Mouse (Mus musculus) intestine, embryonic 14.5 days (tissue): Measurements from ENCODE around the gene Pithd1. TPM values are rescaled to one million over a fixed set of nuclear protein-coding genes. Genes with fewer than 3 reads are reported as not detected.

Experiments
- ATAC-seq: fragments of 200-750 bp; cut with Nextera tagmentation; replicated peaks from 2 replicates; pipeline ENCODE4 v1.8.0; 2017; ENCODE audit warnings: low read depth, moderate number of reproducible peaks, moderate TSS enrichment, moderate library complexity; ENCODE audit not compliant: low FRiP score, low TSS enrichment
- DNase-seq: peaks from one replicate; pipeline ENCODE4 v3.0.0-alpha.2; 2018; ENCODE audit warnings: low spot score
- H3K27ac ChIP-seq: fragments of 300-500 bp; sonication (generic); 2 replicates; pipeline ENCODE4 v1.5.1; 2014; ENCODE audit warnings: low read depth, mild to moderate bottlenecking, control low read depth
- H3K27me3 ChIP-seq: fragments of 300-500 bp; sonication (generic); replicated peaks from 2 replicates; pipeline ENCODE4 v1.6.1; 2014; ENCODE audit warnings: low read length, control low read depth; ENCODE audit not compliant: control insufficient read depth, insufficient read depth
- H3K36me3 ChIP-seq: fragments of 300-500 bp; sonication (generic); 2 replicates; pipeline ENCODE4 v1.6.1; 2014; ENCODE audit warnings: low read length, control low read depth; ENCODE audit not compliant: control insufficient read depth, insufficient read depth
- H3K4me1 ChIP-seq: fragments of 300-500 bp; sonication (generic); replicated peaks from 2 replicates; pipeline ENCODE4 v1.6.1; 2014; ENCODE audit warnings: low read length, control low read depth, mixed read lengths; ENCODE audit not compliant: control insufficient read depth, insufficient read depth
- H3K4me2 ChIP-seq: fragments of 300-500 bp; sonication (generic); 2 replicates; pipeline ENCODE4 v1.6.1; 2014; ENCODE audit warnings: low read length
- H3K4me3 ChIP-seq: fragments of 300-500 bp; sonication (generic); 2 replicates; pipeline ENCODE4 v1.5.1; 2014; ENCODE audit warnings: low read depth, low read length, control low read depth, mixed read lengths
- H3K9ac ChIP-seq: fragments of 300-500 bp; sonication (generic); 2 replicates; pipeline ENCODE4 v1.6.1; 2014; ENCODE audit warnings: mild to moderate bottlenecking, low read length
- H3K9me3 ChIP-seq: fragments of 300-500 bp; sonication (generic); 2 replicates; pipeline ENCODE4 v1.6.1; 2016; ENCODE audit warnings: low read length, control low read depth; ENCODE audit not compliant: control insufficient read depth
- WGBS: fragments of 180-500 bp; shearing (Covaris S2); extraction: QIAGEN DNeasy Blood & Tissue Kit; methylation state at CpG from one replicate; pipeline ENCODE4 v1.1.7; 2014; 5-methylcytosine and 5-hydroxymethylcytosine counted together
- polyA plus RNA-seq: library from polyadenylated mRNA; unstranded; fragments of >200 nt; fragmentation: Nextera tagmentation; extraction: Ambion mirVana; gene quantifications from 2 replicates; pipeline ENCODE4 v1.2.1, GENCODE M21; 2014

The Pithd1 gene
- polyA plus RNA-seq, 1 experiment from 2014 or later: 46.5 TPM

GRCm38 (mm10) chr4:136022924-136023323 is 35.9 kb upstream of the Pithd1 start:
- Histone ChIP-seq H3K4me1 (peaks cover 9% of the 10 kb centered on the region), H3K27ac (no peak overlapping the region), H3K36me3 (no peaks in the 10 kb centered on the region; the same call in 1 of the 2 replicates), H3K27me3 (no peaks in the 10 kb centered on the region), H3K4me2 (no peak overlapping the region), H3K4me3 (no peak overlapping the region), H3K9ac (no peak overlapping the region), H3K9me3 (no peaks in the 10 kb centered on the region)
- no peak for DNase-seq
- 89% methylated on average over 9 of the region's 9 CpGs for WGBS
- ATAC-seq: no peak

GRCm38 (mm10) chr4:136021549-136022047 is 34.5 kb upstream of the Pithd1 start, which contains the start of gene Eloa:
TSS of gene Eloa (minus strand) at chr4:136021763.
- WGBS: under 1% methylated on average over 48 of the region's 48 CpGs
- DNase-seq (peak; percentile 100), ATAC-seq (peak; percentile 99)
- H3K4me1 ChIP-seq: peaks cover 9% of the 10 kb centered on the region
- no peaks in the 10 kb centered on the region for H3K9me3 ChIP-seq
- H3K4me3 ChIP-seq: peak within 1 kb of the TSS; percentile 95
- peak within 1 kb of the TSS; percentile 73 for H3K4me2 ChIP-seq
- H3K9ac ChIP-seq: peak within 1 kb of the TSS; percentile 91
- peak within 1 kb of the TSS; percentile 79 for H3K27ac ChIP-seq
- H3K36me3 ChIP-seq: no peaks in the 10 kb centered on the region; the same call in 1 of the 2 replicates
- no peaks in the 10 kb centered on the region for H3K27me3 ChIP-seq

DNA sequence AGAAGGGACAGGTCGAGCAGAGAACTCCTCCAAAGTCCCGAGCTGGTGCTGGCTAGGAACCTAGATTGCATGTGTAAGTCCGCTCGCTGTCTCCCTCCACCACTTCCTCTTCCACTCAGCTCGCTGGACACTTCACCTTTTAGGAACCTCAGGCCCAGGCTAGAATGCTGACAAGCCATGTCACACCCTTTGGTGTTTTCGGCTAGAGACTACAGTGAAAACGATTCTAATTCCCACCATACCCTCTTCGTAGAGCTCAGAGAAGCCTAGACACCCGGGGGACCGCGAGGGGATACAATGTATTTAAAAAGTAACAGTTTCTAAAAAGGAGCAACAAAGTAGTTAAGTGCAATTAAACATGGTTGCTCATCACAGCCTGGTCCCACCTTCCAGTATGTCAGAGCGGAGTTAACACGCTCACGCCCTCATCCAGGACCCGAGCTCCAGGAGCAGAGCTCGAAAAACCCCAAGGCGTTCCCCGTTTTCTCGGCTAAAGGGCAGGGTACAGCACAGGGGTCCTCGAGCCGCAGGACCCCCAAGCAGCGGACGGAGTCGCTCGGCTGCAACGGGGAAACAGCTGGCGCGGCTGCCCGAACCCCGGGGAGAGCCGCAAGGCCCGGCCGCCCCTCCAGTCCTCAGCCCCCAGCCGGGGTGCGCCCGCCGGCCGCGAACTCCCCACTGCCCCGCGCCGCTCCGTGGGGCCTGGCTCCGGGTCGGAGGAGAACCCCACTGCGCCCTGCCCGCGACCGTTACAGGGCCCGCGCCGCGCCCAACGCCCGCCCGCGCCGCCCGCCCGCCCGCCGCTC is 33.9 kb upstream of the Pithd1 start:
- peak overlapping the region; percentile 79 for H3K27ac ChIP-seq
- no peaks in the 10 kb centered on the region for H3K27me3 ChIP-seq
- H3K4me1 ChIP-seq: peaks cover 9% of the 10 kb centered on the region
- peak overlapping the region; percentile 73 for H3K4me2 ChIP-seq
- peak overlapping the region; percentile 91 for H3K9ac ChIP-seq
- WGBS: under 1% methylated on average over 60 of the region's 62 CpGs
- H3K4me3 ChIP-seq: peak overlapping the region; percentile 95
- H3K36me3 ChIP-seq: no peaks in the 10 kb centered on the region; the same call in 1 of the 2 replicates
- no peaks in the 10 kb centered on the region for H3K9me3 ChIP-seq
- peak; percentile 72 for DNase-seq
- peak; percentile 66 for ATAC-seq

DNA sequence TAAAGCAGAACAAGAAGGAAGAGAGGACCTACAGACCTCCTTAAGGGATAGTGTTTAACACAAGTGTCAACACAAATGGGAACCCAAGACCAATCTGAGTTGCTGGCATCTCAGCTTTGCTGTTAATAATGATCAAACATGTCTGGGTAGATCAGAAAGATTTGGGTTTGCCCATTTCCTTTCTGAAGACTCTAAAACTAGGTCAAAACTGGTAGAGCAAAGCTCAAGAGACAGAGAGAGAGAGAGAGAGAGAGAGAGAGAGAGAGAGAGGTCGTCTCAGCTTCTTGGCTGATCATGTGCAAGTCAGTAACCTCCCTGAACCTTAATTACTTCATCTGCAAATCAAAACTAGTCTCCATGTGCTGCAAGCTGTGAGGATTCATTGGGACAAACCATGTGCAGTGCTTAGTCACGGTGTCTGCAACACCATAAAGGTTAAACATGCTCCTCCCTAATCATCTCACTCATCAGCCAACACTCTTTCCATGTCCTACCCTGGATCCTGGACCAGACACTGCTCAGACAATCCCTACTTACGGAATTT is 29.1 kb upstream of the Pithd1 start:
- Histone ChIP-seq H3K4me1 (peaks cover 9% of the 10 kb centered on the region), H3K9ac (no peak overlapping the region), H3K27me3 (no peaks in the 10 kb centered on the region), H3K27ac (no peak overlapping the region), H3K4me2 (no peak overlapping the region), H3K4me3 (no peak overlapping the region), H3K36me3 (peaks cover 27% of the 10 kb centered on the region), H3K9me3 (no peaks in the 10 kb centered on the region)
- 88% methylated on average over 3 of the region's 3 CpGs for WGBS
- no peak for ATAC-seq
- no peak for DNase-seq

- DNase-seq (no peak), ATAC-seq (no peak)
- Histone ChIP-seq H3K36me3 (peaks cover 77% of the 10 kb centered on the region), H3K27me3 (no peaks in the 10 kb centered on the region), H3K27ac (no peak overlapping the region), H3K4me1 (no peaks in the 10 kb centered on the region), H3K9me3 (no peaks in the 10 kb centered on the region), H3K4me3 (no peak overlapping the region), H3K4me2 (no peak overlapping the region), H3K9ac (no peak overlapping the region)
- WGBS: 97% methylated on average over 4 of the region's 4 CpGs
Measured at GRCm38 (mm10) chr4:136010586-136010985, 23.5 kb upstream of the Pithd1 start.

DNA sequence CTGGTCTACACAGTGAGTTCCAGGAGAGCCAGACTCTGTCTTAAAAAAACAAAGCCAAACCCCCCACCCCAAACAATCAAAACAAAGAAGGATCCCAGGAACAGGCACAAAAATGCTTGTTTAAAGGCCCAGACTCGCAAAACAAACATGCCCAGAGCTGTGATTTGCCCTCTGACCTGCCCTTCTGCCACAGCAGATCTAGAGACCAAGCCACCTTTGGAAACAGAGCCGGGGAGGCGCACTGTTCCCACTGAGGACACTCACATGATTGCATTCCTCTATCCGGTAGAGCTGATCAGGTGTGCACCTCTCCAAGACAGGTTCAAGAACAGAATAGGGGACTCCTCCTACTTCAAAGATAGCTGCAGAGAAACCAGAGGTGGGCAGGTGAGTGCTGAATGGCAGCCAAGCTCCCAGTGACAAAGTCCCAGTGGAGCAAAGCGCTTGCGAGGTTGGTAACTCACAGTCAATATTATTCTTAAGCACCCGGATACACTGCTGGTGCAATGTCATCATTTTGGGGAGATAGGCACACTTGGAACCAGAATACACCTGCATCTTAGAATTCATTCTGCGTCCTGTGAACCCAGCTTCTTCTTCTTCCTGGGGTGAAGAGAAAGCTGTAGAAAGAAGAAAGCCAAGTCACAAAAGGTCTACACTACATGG is 21.9 kb upstream of the Pithd1 start:
- Histone ChIP-seq H3K4me2 (no peak overlapping the region), H3K27ac (no peak overlapping the region), H3K27me3 (no peaks in the 10 kb centered on the region), H3K36me3 (peaks cover 91% of the 10 kb centered on the region), H3K9me3 (no peaks in the 10 kb centered on the region), H3K4me1 (no peaks in the 10 kb centered on the region), H3K9ac (no peak overlapping the region), H3K4me3 (no peak overlapping the region)
- DNase-seq (no peak), ATAC-seq (no peak)
- WGBS: 90% methylated on average over 8 of the region's 8 CpGs

GRCm38 (mm10) chr4:136006821-136007220 is 19.8 kb upstream of the Pithd1 start:
- peaks cover 94% of the 10 kb centered on the region for H3K36me3 ChIP-seq
- no peak overlapping the region for H3K9ac ChIP-seq
- H3K4me2 ChIP-seq: no peak overlapping the region
- ATAC-seq (no peak), DNase-seq (no peak)
- H3K9me3 ChIP-seq: no peaks in the 10 kb centered on the region
- 89% methylated on average over 3 of the region's 3 CpGs for WGBS
- no peak overlapping the region for H3K4me3 ChIP-seq
- no peaks in the 10 kb centered on the region for H3K27me3 ChIP-seq
- H3K27ac ChIP-seq: no peak overlapping the region
- no peaks in the 10 kb centered on the region for H3K4me1 ChIP-seq

DNA sequence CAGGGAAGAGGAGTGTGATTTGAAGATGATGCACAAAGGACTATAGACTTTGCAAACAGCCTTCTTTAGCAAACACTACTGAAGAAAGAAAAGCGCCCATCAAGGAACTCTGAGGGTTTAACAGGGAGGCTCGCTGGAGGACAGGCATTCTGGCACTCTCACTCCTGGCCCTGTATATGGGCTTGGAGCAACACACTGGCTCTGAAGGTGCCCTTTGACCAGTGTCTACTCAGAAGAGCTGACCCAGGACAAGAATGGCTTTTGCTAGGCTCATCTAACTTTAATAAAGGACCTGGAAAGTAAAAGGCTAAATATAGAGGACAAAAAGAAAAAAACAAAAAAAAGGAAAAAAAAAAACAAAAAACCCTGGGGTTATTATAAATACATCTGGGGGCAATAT is 17.9 kb upstream of the Pithd1 start:
- Histone ChIP-seq H3K27ac (no peak overlapping the region), H3K4me2 (no peak overlapping the region), H3K9me3 (no peaks in the 10 kb centered on the region), H3K9ac (no peak overlapping the region), H3K36me3 (peaks cover 77% of the 10 kb centered on the region), H3K4me1 (no peaks in the 10 kb centered on the region), H3K27me3 (no peaks in the 10 kb centered on the region), H3K4me3 (no peak overlapping the region)
- WGBS: 88% methylated on average over 2 of the region's 2 CpGs
- ATAC-seq (no peak), DNase-seq (no peak)
